ENCODE assay signal across 22 mouse cellular contexts in the genomic region with DNA sequence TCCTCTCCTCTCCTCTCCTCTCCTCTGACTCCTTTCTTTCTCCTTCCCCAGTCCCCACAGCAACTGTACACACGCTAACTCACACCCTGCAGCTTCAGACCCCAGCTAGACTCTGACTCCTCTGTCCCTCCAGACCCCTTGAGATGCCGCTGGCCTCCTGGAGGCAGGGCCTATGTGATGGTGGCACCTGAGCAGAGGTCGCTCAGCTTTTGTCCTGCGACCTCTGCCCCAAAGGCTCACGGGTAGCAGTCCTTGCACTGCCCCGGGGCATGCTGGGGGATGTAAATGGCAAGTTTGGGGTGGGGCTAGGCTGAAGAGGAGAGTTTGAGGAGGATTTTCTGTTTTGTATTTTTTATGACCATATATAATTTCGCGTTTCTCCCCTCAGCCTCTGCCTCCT.
A peak's percentile ranks its signal among the peaks of the same experiment; 100 is the strongest.
DNase-seq lines count a peak whose midpoint lies in the region; ATAC-seq and TF ChIP-seq lines count a peak whose summit lies in the region.
"Had no signal": no experiment of that assay in that cellular context is flagged by ENCODE, and none has a peak within 500 bp of the region (broad histone marks: within the 10 kb centered on the region; RNA-seq: fewer than 3 reads in every experiment).

No protein-coding gene starts in this region.

- H3K4me2 ChIP-seq in hindbrain, postnatal 0 days (ENCODE audit: low read depth, low read length) = no peak overlapping the region
- H3K4me2 ChIP-seq in hindbrain, embryonic 14.5 days (replicated peaks) = no peak overlapping the region
- H3K4me2 ChIP-seq in intestine, postnatal 0 days (replicated peaks; ENCODE audit: low read depth) = no peak overlapping the region
- H3K4me2 ChIP-seq: embryonic facial prominence, embryonic 12.5 days had no signal

- no peaks in the 10 kb centered on the region for H3K36me3 ChIP-seq in hindbrain, embryonic 10.5 days
- no peaks in the 10 kb centered on the region for H3K36me3 ChIP-seq in hindbrain, postnatal 0 days (ENCODE audit: insufficient read depth, low read length)
- H3K36me3 ChIP-seq in hindbrain, embryonic 14.5 days (replicated peaks; ENCODE audit: control insufficient read depth, insufficient read depth) = no peaks in the 10 kb centered on the region
- H3K36me3 ChIP-seq in intestine, postnatal 0 days (ENCODE audit: control insufficient read depth, insufficient read depth) = no peaks in the 10 kb centered on the region
- H3K36me3 ChIP-seq: embryonic facial prominence, embryonic 12.5 days; G1E had no signal

- peak overlapping the region; percentile 9; the same call in 1 of the 2 replicates for H3K27ac ChIP-seq in hindbrain, embryonic 10.5 days
- no peak overlapping the region for H3K27ac ChIP-seq in hindbrain, postnatal 0 days
- H3K27ac ChIP-seq in hindbrain, embryonic 14.5 days = peak overlapping the region; percentile 62
- H3K27ac ChIP-seq in intestine, postnatal 0 days (ENCODE audit: low read depth, low read length) = no peak overlapping the region
- H3K27ac ChIP-seq: embryonic facial prominence, embryonic 12.5 days; left cerebral cortex, adult 2 months had no signal

- no peak overlapping the region for H3K9ac ChIP-seq in hindbrain, postnatal 0 days (replicated peaks; ENCODE audit: low read length)
- H3K9ac ChIP-seq in hindbrain, embryonic 14.5 days = no peak overlapping the region
- no peak overlapping the region for H3K9ac ChIP-seq in intestine, postnatal 0 days (ENCODE audit: low read depth, low read length)
- H3K9ac ChIP-seq: embryonic facial prominence, embryonic 12.5 days had no signal

- ATAC-seq in hindbrain, postnatal 0 days = no peak
- ATAC-seq in hindbrain, embryonic 14.5 days (ENCODE audit: low FRiP score) = no peak
- ATAC-seq in intestine, postnatal 0 days = no peak
- ATAC-seq: midbrain, embryonic 16.5 days had no signal

- WGBS in hindbrain, embryonic 10.5 days = 49% methylated on average over 8 of the region's 8 CpGs
- 56% methylated on average over 8 of the region's 8 CpGs for WGBS in hindbrain, postnatal 0 days
- WGBS in hindbrain, embryonic 14.5 days = 38% methylated on average over 8 of the region's 8 CpGs
- WGBS in intestine, postnatal 0 days = 79% methylated on average over 8 of the region's 8 CpGs

- H3K27me3 ChIP-seq in hindbrain, embryonic 10.5 days (ENCODE audit: insufficient read depth, poor library complexity, severe bottlenecking) = peaks cover 81% of the 10 kb centered on the region
- 0 out of 2 replicates have a peak, but pooled peaks cover 4% of the 10 kb centered on the region for H3K27me3 ChIP-seq in hindbrain, postnatal 0 days (ENCODE audit: insufficient read depth, low read length)
- H3K27me3 ChIP-seq in hindbrain, embryonic 14.5 days (ENCODE audit: control insufficient read depth, insufficient read depth, low read length) = peaks cover 25% of the 10 kb centered on the region; the same call in 1 of the 2 replicates
- H3K27me3 ChIP-seq in intestine, postnatal 0 days (replicated peaks; ENCODE audit: control insufficient read depth, insufficient read depth, low read length) = peaks cover 22% of the 10 kb centered on the region

- no peak for DNase-seq in hindbrain, embryonic 10.5 days (ENCODE audit: low spot score)
- DNase-seq in hindbrain, postnatal 0 days (ENCODE audit: low spot score) = no peak
- peak; percentile 54 for DNase-seq in MN1 (ENCODE audit: low spot score)
- no peak for DNase-seq in hindbrain, embryonic 14.5 days (ENCODE audit: low spot score)
- no peak for DNase-seq in thymus, postnatal 10 days (ENCODE audit: low spot score in 2 of 2)
- DNase-seq in frontal cortex, postnatal 36 days (ENCODE audit: low spot score in 2 of 2) = no peak
- DNase-seq: adrenal gland, adult 2 months; B cell, adult 2 months; cerebellum, adult 9-10 months; gastrocnemius, postnatal 25 days; kidney, postnatal 4 days; layer of hippocampus, adult 9-11 months; left cerebral cortex, postnatal 4 days; lung, adult 18-20 months; lung, postnatal 14 days; thymus, postnatal 4 days had no signal

- no peak overlapping the region for H3K4me3 ChIP-seq in hindbrain, embryonic 10.5 days
- no peak overlapping the region for H3K4me3 ChIP-seq in hindbrain, postnatal 0 days (ENCODE audit: low read length)
- H3K4me3 ChIP-seq in hindbrain, embryonic 14.5 days (replicated peaks; ENCODE audit: low read length) = no peak overlapping the region
- no peak overlapping the region for H3K4me3 ChIP-seq in intestine, postnatal 0 days (ENCODE audit: low read depth, low read length)
- H3K4me3 ChIP-seq: embryonic facial prominence, embryonic 12.5 days; erythroblast, embryonic 14.5 days; left cerebral cortex, adult 2 months had no signal

- TF ChIP-seq CTCF in hindbrain, postnatal 0 days (IDR thresholded peaks at IDR 0.05; ENCODE audit: low read depth) = no peak
- TF ChIP-seq CTCF in intestine, postnatal 0 days (IDR thresholded peaks at IDR 0.05; ENCODE audit: low read depth) = no peak

- H3K9me3 ChIP-seq in hindbrain, embryonic 10.5 days = no peaks in the 10 kb centered on the region
- no peaks in the 10 kb centered on the region for H3K9me3 ChIP-seq in hindbrain, postnatal 0 days (ENCODE audit: low read length)
- no peaks in the 10 kb centered on the region for H3K9me3 ChIP-seq in hindbrain, embryonic 14.5 days (ENCODE audit: control insufficient read depth, low read length)
- no peaks in the 10 kb centered on the region for H3K9me3 ChIP-seq in intestine, postnatal 0 days (ENCODE audit: control insufficient read depth)
- H3K9me3 ChIP-seq: embryonic facial prominence, embryonic 12.5 days; G1E had no signal

- peaks cover 59% of the 10 kb centered on the region for H3K4me1 ChIP-seq in hindbrain, embryonic 10.5 days (replicated peaks)
- no peaks in the 10 kb centered on the region for H3K4me1 ChIP-seq in hindbrain, postnatal 0 days (ENCODE audit: insufficient read depth, low read length)
- H3K4me1 ChIP-seq in hindbrain, embryonic 14.5 days (replicated peaks; ENCODE audit: control insufficient read depth, insufficient read depth, low read length) = 0 out of 2 replicates have a peak, but pooled peaks cover 3% of the 10 kb centered on the region
- no peaks in the 10 kb centered on the region for H3K4me1 ChIP-seq in intestine, postnatal 0 days (replicated peaks; ENCODE audit: control insufficient read depth, insufficient read depth, low read length)

Comparison
In these comparisons a context has a peak if more than half of its experiments do, and no peak if none do; other contexts are left out.
1. H3K27ac ChIP-seq: peak in hindbrain, embryonic 10.5 days (single experiment) and hindbrain, embryonic 14.5 days (single experiment); none in hindbrain, postnatal 0 days (single experiment) and intestine, postnatal 0 days (single experiment).